Mouse (Mus musculus): Measurements from ENCODE around the gene Psg21. TPM values are rescaled to one million over a fixed set of nuclear protein-coding genes. Genes with fewer than 3 reads are reported as not detected.
"Not testable (repeated sequence)": the region's sequence is repeated elsewhere in the genome, so short reads cannot be mapped to it uniquely, and the experiment has no call there.

Psg21 gene
- not detected in 2 replicates for polyA plus RNA-seq (2014; fragmentation: Nextera tagmentation; extraction: Ambion mirVana)

- not testable (repeated sequence) for H3K36me3 ChIP-seq (replicated peaks; ENCODE audit: control insufficient read depth, insufficient read depth); H3K4me3 ChIP-seq (replicated peaks; ENCODE audit: low read length); H3K27me3 ChIP-seq (ENCODE audit: control insufficient read depth, insufficient read depth, low read length); H3K9ac ChIP-seq; ATAC-seq (ENCODE audit: low FRiP score); H3K4me1 ChIP-seq (replicated peaks; ENCODE audit: control insufficient read depth, insufficient read depth, low read length); H3K9me3 ChIP-seq (ENCODE audit: control insufficient read depth, low read length); H3K4me2 ChIP-seq (replicated peaks); H3K27ac ChIP-seq; DNase-seq (ENCODE audit: low spot score)
- 57% methylated on average over 1 of the region's 2 CpGs for WGBS
Measured at GRCm38 (mm10) chr7:18656625-18657024, at the start of gene Psg21. Gene Psg21 (minus strand): TSS chr7:18656725.

DNA sequence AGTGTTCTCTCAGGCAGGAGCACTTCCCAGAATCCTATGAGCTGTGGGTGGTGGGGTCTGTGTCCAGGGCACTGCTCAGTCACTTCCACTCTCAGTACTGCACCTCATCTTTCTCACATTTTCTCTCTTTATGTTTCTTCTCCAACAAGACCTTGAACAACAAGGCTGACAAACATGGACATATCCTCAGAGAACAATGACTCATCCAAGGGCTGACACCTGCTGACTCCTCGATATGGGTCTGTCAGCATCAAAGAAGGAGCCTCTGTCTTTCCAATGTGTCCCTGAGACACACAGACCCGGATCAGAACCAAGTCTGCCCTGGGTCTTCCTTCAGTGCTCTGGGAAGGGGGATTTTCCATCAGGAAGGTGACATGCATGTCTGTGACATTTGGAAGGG is 29.6 kb upstream of the Psg21 start, which contains the start of gene Psg20:
TSS of gene Psg20 (minus strand) at position 101 of the 400 bp plus-strand sequence.
- no peak for ATAC-seq (ENCODE audit: low FRiP score)
- Histone ChIP-seq H3K9ac (no peak within 1 kb of the TSS), H3K36me3 (replicated peaks; ENCODE audit: control insufficient read depth, insufficient read depth) (no peaks in the 10 kb centered on the region), H3K27ac (no peak within 1 kb of the TSS), H3K4me2 (replicated peaks) (no peak within 1 kb of the TSS), H3K4me3 (replicated peaks; ENCODE audit: low read length) (no peak within 1 kb of the TSS), H3K4me1 (replicated peaks; ENCODE audit: control insufficient read depth, insufficient read depth, low read length) (no peaks in the 10 kb centered on the region), H3K27me3 (ENCODE audit: control insufficient read depth, insufficient read depth, low read length) (no peaks in the 10 kb centered on the region), H3K9me3 (ENCODE audit: control insufficient read depth, low read length) (no peaks in the 10 kb centered on the region)
- WGBS, result 65% methylated on average over 2 of the region's 2 CpGs
- DNase-seq (ENCODE audit: low spot score), result no peak

DNA sequence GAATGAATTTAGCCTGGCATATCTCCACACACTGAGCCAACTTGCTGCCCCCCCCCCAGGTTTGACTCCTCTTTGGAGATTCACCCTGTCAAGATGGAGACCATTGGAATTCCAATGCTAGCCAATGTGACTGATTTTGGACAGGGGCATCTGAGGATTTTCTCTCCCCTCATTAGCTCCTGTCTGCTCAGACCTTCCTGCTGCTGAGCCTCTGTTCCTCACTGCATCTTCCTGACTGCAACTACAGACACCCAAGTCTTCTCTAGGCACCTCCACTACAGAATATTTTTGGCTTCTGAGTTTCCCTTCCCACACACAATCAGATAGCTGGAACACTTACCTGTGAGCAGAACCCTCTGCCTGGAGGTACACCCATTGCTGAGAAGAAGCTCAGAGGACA is 29.1 kb upstream of the Psg21 start:
- H3K9ac ChIP-seq, result no peak overlapping the region
- DNase-seq (ENCODE audit: low spot score) (no peak), ATAC-seq (ENCODE audit: low FRiP score) (no peak)
- H3K4me2 ChIP-seq (replicated peaks), result no peak overlapping the region
- no peaks in the 10 kb centered on the region for H3K36me3 ChIP-seq (replicated peaks; ENCODE audit: control insufficient read depth, insufficient read depth)
- H3K4me3 ChIP-seq (replicated peaks; ENCODE audit: low read length), result no peak overlapping the region
- H3K4me1 ChIP-seq (replicated peaks; ENCODE audit: control insufficient read depth, insufficient read depth, low read length), result no peaks in the 10 kb centered on the region
- H3K27ac ChIP-seq, result no peak overlapping the region
- H3K27me3 ChIP-seq (ENCODE audit: control insufficient read depth, insufficient read depth, low read length), result no peaks in the 10 kb centered on the region
- no peaks in the 10 kb centered on the region for H3K9me3 ChIP-seq (ENCODE audit: control insufficient read depth, low read length)

DNA sequence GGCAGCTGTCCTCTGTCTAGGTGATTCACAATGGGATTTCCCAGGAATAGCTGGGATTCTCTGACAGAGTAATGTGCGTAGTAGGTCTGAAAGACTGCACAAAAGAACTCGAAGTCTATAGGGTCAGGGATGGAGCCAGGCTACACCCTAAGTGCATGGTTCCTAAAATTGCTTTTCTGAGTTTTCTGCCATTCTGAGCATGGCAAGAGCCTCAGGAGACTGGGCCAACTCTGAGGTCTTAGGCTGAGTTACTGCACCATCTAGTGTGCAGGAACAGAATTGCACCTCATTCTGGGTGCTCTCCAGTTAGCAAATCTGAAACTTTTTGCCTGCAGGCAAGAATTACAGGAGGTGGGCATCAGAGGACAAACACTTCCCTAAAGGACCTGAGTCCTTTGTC is 23.2 kb upstream of the Psg21 start:
- Histone ChIP-seq H3K27ac (no peak overlapping the region), H3K36me3 (replicated peaks; ENCODE audit: control insufficient read depth, insufficient read depth) (no peaks in the 10 kb centered on the region), H3K9me3 (ENCODE audit: control insufficient read depth, low read length) (no peaks in the 10 kb centered on the region; the same call in 1 of the 2 replicates), H3K9ac (no peak overlapping the region), H3K4me1 (replicated peaks; ENCODE audit: control insufficient read depth, insufficient read depth, low read length) (no peaks in the 10 kb centered on the region), H3K4me3 (replicated peaks; ENCODE audit: low read length) (no peak overlapping the region), H3K27me3 (ENCODE audit: control insufficient read depth, insufficient read depth, low read length) (no peaks in the 10 kb centered on the region), H3K4me2 (replicated peaks) (no peak overlapping the region)
- no peak for ATAC-seq (ENCODE audit: low FRiP score)
- 40% methylated on average over 2 of the region's 2 CpGs for WGBS
- peak; percentile 67 for DNase-seq (ENCODE audit: low spot score)

GRCm38 (mm10) chr7:18626921-18627320 is 29.6 kb downstream of the Psg21 start:
- ATAC-seq (ENCODE audit: low FRiP score); H3K36me3 ChIP-seq (replicated peaks; ENCODE audit: control insufficient read depth, insufficient read depth); H3K9ac ChIP-seq; H3K27ac ChIP-seq; H3K4me2 ChIP-seq (replicated peaks); H3K4me3 ChIP-seq (replicated peaks; ENCODE audit: low read length); DNase-seq (ENCODE audit: low spot score); H3K4me1 ChIP-seq (replicated peaks; ENCODE audit: control insufficient read depth, insufficient read depth, low read length); H3K9me3 ChIP-seq (ENCODE audit: control insufficient read depth, low read length); H3K27me3 ChIP-seq (ENCODE audit: control insufficient read depth, insufficient read depth, low read length): not testable (repeated sequence)
- 81% methylated on average over 8 of the region's 8 CpGs for WGBS

DNA sequence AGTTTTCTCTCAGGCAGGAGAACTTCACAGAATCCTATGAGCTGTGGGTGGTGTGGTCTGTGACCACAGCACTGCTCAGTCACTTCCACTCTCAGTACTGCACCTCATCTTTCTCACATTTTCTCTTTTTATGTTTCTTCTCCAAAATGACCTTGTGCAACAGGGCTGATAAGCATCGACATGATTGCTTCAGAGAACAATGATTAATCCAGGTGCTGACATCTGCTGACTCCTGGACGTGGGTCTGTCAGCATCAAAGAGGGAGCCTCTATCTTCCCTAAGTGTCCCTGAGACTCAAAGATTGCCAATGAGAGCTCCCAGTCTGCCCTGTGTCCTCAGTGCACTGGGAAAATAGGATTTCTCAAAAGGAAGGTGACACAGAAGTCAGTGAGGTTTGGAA is 40.1 kb downstream of the Psg21 start, which contains the start of gene Psg23:
TSS of gene Psg23 (minus strand) at position 101 of the 400 bp plus-strand sequence.
- not testable (repeated sequence) for ATAC-seq (ENCODE audit: low FRiP score); H3K4me3 ChIP-seq (replicated peaks; ENCODE audit: low read length); H3K9ac ChIP-seq; DNase-seq (ENCODE audit: low spot score); H3K36me3 ChIP-seq (replicated peaks; ENCODE audit: control insufficient read depth, insufficient read depth); H3K27me3 ChIP-seq (ENCODE audit: control insufficient read depth, insufficient read depth, low read length); H3K4me1 ChIP-seq (replicated peaks; ENCODE audit: control insufficient read depth, insufficient read depth, low read length); H3K9me3 ChIP-seq (ENCODE audit: control insufficient read depth, low read length); H3K4me2 ChIP-seq (replicated peaks); H3K27ac ChIP-seq
- 71% methylated on average over 1 of the region's 2 CpGs for WGBS

Other genes with a start within 250 kb of the Psg21 start
- not detected in 2 replicates for gene Psg28, start 224.7 kb downstream of the Psg21 start, polyA plus RNA-seq (2014; fragmentation: Nextera tagmentation; extraction: Ambion mirVana)
- gene Psg26, start 172.5 kb downstream of the Psg21 start, polyA plus RNA-seq (2014; fragmentation: Nextera tagmentation; extraction: Ambion mirVana), result not detected in 2 replicates
- not detected in 2 replicates for gene Psg25, start 124.5 kb downstream of the Psg21 start, polyA plus RNA-seq (2014; fragmentation: Nextera tagmentation; extraction: Ambion mirVana)
- gene Psg27, start 89.4 kb downstream of the Psg21 start, polyA plus RNA-seq (2014; fragmentation: Nextera tagmentation; extraction: Ambion mirVana), result not detected in 2 replicates
- not detected in 2 replicates for gene Psg23, start 40.2 kb downstream of the Psg21 start, polyA plus RNA-seq (2014; fragmentation: Nextera tagmentation; extraction: Ambion mirVana)
- gene Psg20, start 29.5 kb upstream of the Psg21 start, polyA plus RNA-seq (2014; fragmentation: Nextera tagmentation; extraction: Ambion mirVana), result not detected in 2 replicates
- gene Psg22, start 61.4 kb upstream of the Psg21 start, polyA plus RNA-seq (2014; fragmentation: Nextera tagmentation; extraction: Ambion mirVana), result not detected in 2 replicates
- not detected in 2 replicates for gene Psg19, start 141.8 kb upstream of the Psg21 start, polyA plus RNA-seq (2014; fragmentation: Nextera tagmentation; extraction: Ambion mirVana)
- 0.12 TPM in 1 of 2 replicates, not detected in the other for gene Psg17, start 164.9 kb upstream of the Psg21 start, polyA plus RNA-seq (2014; fragmentation: Nextera tagmentation; extraction: Ambion mirVana)
- gene Mill2, start 183.2 kb upstream of the Psg21 start, polyA plus RNA-seq (2014; fragmentation: Nextera tagmentation; extraction: Ambion mirVana), result 0.39 and 0.50 TPM in 2 replicates
- gene Pglyrp1, start 214.6 kb upstream of the Psg21 start, polyA plus RNA-seq (2014; fragmentation: Nextera tagmentation; extraction: Ambion mirVana), result 24.5 and 25.2 TPM in 2 replicates